Mouse (Mus musculus) adrenal gland, adult 8-10 months (tissue): ENCODE data around the gene Ep400. TPM values are rescaled to one million over a fixed set of nuclear protein-coding genes. Genes with fewer than 3 reads are reported as not detected.
"Not testable (repeated sequence)": the region's sequence is repeated elsewhere in the genome, so short reads cannot be mapped to it uniquely, and the experiment has no call there.

Source experiments
- DNase-seq: peaks from one replicate; pipeline ENCODE4 v3.0.0; 2022
- total RNA-seq, 4 experiments: library from RNA; stranded (reverse); gene quantifications; 2 replicates each; pipeline ENCODE4 v1.2.4; 2022

Ep400 gene
- total RNA-seq, 4 experiments from 2014 or later = 82.2 to 134 (median 91.6) TPM

DNA sequence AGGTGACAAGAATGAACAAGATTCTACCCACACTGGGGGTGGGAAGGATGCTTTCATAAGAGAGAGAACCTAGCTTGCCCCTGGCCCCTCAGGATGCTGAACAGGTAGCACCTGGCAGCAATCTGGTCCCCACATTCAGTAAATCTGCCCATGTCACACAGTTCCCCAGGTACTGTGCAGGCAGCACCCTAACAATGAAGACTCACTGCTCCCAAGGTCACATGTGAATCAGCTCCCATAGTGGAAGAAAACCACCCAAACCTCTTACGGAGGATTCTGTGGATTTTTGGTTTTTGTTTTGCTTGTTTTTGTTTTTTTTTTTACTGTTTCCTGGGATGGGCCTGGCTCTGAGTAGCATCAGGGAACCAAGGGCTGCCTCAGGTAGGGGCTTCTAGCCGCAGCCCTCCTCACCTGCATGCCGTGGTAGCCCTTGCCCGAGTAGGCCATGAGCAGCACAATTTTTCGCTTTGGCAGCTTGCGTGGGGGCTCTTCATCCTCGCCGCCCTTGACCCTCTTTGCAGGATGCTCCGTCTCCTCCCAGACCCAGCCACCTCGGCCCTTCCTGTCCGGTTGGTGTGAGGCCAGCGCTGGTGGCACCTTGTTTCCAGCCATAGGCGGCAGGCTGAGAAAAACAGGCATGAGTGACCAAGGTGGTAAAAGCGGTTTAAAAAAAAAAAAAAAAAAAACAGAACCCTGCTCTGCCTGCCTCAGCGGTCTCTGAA is 8.9 kb upstream of the Ep400 start:
- DNase-seq = no peak

- DNase-seq = no peak
These were observed 7.7 kb upstream of the Ep400 start for GRCm38 (mm10) chr5:110778263-110778662.

DNA sequence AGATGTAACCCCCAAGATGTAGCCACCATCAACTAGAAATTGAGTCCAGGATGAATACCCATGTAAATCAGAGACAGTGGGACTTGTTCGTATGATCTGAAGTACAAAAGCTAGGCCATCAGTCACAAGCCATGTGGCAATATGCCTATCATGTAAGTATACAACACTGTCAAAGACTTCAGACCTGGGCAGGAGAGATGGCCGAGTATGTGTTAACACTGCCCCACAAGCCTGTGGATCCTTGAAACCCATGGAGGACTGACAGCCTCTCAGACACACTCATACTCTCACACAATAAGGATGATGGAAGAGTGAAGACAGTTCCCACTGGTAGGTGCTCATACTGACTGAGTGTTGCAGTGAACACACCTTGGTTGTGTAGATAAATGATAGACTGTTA is 5.6 kb upstream of the Ep400 start:
- DNase-seq = no peak

GRCm38 (mm10) chr5:110774511-110774910 is 4.0 kb upstream of the Ep400 start:
- no peak for DNase-seq

DNA sequence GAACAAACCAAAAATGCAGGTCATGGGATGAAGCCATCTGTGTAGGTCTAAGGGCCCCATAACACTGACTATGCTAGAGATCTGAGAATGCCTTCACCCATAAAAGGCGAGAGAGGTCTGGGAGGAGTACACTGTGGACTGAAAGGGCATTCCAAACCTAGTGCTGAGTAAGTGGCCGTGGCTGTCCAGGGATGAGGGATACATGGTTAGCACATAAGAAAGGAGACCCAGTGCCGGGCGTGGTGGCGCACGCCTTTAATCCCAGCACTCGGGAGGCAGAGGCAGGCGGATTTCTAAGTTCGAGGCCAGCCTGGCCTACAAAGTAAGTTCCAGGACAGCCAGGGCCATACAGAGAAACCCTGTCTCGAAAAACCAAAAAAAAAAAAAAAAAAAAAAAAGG is 2.4 kb upstream of the Ep400 start:
- DNase-seq = not testable (repeated sequence)

DNA sequence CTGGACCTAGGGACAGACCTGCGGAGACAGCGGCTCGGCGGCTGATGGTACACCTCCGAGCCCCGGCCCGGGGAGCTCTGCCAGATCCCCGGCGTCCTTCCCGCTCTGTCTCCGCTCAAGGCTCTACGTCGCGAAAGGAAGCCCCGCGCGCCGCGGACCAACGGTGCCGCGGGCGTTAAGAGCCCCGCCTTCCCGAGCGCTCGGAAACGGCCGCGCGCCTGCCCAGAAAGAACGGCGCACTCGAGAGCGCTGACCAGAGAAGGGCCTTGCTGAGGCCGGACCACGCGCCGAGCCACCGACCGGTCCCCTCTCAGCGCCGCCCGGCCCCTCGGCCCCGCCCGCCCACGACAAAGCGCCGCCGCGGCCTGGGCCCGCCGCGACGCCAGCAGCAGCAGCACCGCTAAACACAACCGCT is 479 bp downstream of the Ep400 start:
- DNase-seq = peak; percentile 45

DNA sequence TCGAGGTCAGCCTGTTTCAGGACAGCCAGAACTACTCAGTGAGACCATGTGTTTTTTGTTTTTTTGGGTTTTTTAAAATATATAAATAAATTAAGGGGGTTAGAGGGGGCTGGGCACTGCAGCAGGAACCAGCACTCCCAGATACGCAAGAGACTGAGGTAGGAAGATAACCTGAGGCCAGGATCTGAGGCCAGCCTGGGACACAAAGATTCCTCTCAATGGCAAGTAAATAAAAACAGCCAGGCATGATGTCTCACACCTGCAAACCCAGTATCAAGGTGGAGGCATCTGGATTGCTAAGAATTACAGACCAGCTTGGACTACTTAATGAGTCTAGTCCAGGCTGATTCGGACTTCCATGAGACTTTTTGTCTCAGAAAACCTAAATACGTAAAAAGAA is 1.2 kb downstream of the Ep400 start:
- no peak for DNase-seq

DNA sequence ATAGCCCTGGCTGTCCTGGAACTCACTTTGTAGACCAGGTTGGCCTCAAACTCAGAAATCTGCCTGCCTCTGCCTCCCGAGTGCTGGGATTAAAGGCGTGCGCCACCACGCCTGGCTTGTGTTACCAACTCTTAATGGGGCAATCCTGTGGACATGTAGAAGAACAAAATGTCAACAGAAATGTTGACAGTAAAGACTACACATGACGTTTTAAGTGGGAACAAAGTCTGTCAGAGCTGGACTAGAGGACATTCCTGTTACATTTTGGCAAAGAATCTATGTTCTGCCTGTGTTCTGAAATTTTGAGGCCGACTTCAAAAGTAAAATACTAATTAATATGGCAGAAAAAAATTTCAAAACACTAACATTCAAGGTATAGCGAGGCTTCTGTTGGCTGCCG is 6.6 kb downstream of the Ep400 start:
- DNase-seq = no peak

GRCm38 (mm10) chr5:110745021-110745420 is 25.5 kb downstream of the Ep400 start:
- no peak for DNase-seq

DNA sequence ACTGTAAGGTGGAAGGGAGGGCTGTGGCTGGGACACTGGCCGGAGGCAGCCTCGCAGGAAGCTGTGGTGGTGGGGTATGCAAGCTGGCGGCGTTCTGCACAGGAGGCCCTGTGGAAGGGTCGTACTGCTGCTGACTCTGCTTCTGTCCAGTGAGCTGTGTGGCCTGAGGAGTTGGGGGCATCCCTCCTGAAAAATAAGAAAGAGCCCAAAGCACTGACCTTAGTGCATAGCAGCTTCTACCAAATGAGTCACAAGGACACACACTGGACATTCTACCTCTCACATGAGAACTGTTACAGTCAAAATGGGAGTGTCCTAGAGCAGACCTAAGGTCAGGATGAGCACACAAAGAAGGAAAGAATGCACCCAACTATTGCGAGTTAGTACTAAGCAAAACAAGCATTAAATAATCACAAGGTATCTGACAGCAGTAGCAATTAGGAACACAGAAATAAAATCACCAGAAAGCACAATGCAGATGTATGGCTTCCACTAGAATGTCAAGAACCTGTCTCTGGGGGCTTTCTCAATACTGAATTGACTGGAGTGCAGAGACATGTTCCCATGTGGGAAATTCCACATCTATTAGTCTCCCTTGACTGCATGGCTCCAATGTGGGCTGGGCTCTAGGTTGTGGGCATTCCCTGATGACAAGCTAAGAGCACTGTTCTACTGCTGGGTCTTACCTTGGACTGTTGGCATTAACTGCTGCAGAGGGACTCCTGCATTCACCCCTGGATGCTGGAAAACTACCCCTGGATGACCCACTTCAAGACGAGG is 30.8 kb downstream of the Ep400 start:
- DNase-seq = peak; percentile 16

DNA sequence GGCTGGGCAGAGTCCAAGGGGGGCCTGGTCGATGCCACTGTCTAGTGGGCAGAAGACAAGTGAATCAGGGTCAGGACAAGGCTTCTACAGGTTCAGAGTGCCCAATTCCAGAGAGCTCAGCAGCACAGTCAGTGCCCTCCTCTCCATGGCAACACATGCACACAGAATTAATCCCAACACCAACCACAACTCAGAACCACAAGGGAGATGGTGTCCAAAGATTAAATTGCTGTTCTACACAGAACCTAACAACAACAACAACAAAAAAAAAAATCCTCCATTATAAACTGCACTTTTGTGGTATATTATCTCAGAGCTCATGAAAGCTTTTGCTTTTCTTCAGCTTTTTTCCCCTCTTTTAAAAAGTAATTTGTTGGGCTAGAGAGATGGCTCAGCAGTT is 34.9 kb downstream of the Ep400 start:
- no peak for DNase-seq

DNA sequence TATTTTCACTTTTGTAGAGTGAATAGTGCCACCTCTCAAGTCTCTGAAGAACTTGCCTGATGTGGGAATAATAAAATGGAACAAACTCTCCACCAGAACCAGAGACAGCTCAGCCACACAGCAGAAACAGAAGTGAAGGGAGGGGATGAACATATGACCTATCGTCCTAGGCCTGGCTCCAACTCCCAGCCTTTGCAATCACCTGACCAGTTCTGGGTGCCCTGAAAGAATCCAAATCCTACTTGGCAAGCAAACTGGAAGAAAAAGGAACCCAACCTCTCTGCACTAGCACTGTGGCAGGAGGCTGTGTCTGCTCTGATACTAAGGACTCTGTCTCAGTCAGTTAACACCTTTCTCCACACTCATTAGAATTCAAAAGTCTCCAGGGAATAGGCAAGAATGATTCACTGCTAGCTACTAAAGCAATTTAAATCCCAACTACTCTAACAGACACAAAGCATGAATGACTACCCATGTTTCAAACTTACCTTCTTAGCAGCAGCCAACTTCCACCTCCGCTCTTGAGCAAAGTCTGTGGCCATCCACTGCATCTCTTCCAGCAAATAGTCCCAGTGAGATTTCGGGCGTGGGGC is 37.2 kb downstream of the Ep400 start:
- no peak for DNase-seq

- DNase-seq = no peak
These were observed 39.3 kb downstream of the Ep400 start for GRCm38 (mm10) chr5:110731227-110731626.

GRCm38 (mm10) chr5:110727850-110728249 is 42.7 kb downstream of the Ep400 start:
- no peak for DNase-seq

GRCm38 (mm10) chr5:110723543-110723942 is 47.0 kb downstream of the Ep400 start:
- no peak for DNase-seq

GRCm38 (mm10) chr5:110721463-110721862 is 49.1 kb downstream of the Ep400 start:
- DNase-seq = not testable (repeated sequence)

DNA sequence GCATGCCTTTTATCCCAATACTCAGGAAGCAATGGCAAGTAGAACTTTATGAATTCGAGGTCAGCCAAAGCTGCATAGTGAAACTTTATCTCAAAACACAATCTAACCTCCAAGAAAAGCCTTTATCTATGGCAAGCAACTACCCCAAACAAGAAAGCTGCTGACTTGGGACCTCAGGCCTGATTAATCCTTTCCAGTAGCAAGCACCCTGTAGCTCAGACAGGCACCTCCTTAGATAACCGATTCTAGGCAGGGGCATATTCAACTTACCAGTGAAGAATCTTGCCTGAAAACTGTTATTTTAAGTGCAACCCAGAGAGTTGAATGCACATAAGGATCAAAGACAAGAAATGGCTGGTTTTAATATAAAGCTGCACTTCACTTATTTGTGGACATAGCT is 59.1 kb downstream of the Ep400 start:
- DNase-seq = no peak

- DNase-seq = no peak
These were observed 61.3 kb downstream of the Ep400 start for GRCm38 (mm10) chr5:110709256-110709655.

- no peak for DNase-seq
These were observed 66.5 kb downstream of the Ep400 start for GRCm38 (mm10) chr5:110704004-110704403.

- no peak for DNase-seq
These were observed 71.9 kb downstream of the Ep400 start for GRCm38 (mm10) chr5:110698617-110699016.

DNA sequence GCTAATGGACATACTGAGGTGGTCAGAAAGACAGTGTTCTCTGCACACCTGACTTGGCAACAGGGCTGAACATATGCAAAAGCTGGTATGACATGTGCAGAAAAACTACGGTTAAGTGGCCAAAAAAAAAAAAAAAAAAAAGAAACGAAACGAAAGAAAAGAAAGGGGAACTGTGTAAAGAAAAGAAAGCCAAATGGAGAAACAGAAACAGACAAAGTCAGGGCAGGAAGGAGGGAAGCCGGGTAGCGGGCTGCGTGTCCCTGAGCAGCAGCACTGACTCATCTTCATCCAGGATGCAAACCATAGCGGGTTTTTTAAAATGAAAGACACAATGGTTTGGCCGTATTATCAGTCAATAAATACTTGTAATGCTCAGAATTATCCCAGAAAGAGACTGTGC is 88.5 kb downstream of the Ep400 start:
- no peak for DNase-seq

DNA sequence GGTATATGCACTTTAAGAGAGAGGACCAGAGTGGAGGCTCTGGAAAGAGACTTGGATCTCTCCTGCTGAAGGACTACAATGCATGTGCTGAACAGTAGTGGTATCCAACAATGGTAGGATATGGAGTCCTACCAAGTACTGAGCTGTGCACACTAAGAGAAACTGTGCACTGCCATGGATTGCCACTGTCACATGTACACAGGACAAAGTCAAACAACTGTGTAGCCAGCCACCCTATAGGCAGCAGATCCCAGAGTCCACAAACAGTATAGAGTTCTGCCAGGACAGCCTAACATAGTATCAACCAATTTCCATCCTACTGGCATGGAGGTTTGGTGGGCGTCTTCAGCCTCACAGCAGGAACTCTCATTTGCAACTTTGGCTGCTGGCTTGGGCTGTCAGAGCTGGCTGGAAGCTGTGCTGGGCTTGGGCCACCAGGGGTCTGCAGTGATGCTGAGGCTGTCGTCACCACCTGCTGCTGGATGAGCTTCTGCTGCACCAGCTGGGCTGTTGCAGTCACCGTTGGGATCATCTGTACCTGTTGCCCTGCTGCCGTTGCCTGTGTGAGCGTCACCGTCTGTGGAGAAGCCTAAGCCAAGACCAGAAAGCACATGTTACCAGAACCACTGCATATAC is 104.9 kb downstream of the Ep400 start:
- no peak for DNase-seq

GRCm38 (mm10) chr5:110664750-110665269 is 105.7 kb downstream of the Ep400 start:
- no peak for DNase-seq
